Mouse (Mus musculus) megakaryocyte, adult 5-6 weeks (primary cell): ENCODE data around the gene Zc3h12b. TPM values are rescaled to one million over a fixed set of nuclear protein-coding genes. Genes with fewer than 3 reads are reported as not detected.
A peak's percentile ranks its signal among the peaks of the same experiment; 100 is the strongest.
"Not testable (repeated sequence)": the region's sequence is repeated elsewhere in the genome, so short reads cannot be mapped to it uniquely, and the experiment has no call there.

Source experiments
- ATAC-seq: 2 replicates; pipeline ENCODE4 v1.8.0; 2016; ENCODE audit warnings: mild to moderate bottlenecking, inconsistent platforms; ENCODE audit not compliant: poor library complexity, severe bottlenecking
- total RNA-seq, 2 experiments: library from RNA; stranded (forward) in 1 of 2; stranded (reverse) in 1 of 2; fragments of 153-499, 151-499 nt in 1 of 2; fragments of 221-1000, 200-1000 nt in 1 of 2; gene quantifications; 2 replicates each; pipeline versions ENCODE4 v1.2.3 to v1.2.4; 2015 to 2017

The Zc3h12b gene
- total RNA-seq (2015) (0.09 TPM in 1 of 2 replicates, not detected in the other), total RNA-seq (2017) (0.26 TPM in 1 of 2 replicates, not detected in the other)

- ATAC-seq = peak; percentile 82
These were observed at the start of gene Zc3h12b for GRCm38 (mm10) chrX:95711227-95712111. Gene Zc3h12b, plus strand, starts transcription at chrX:95711678.

DNA sequence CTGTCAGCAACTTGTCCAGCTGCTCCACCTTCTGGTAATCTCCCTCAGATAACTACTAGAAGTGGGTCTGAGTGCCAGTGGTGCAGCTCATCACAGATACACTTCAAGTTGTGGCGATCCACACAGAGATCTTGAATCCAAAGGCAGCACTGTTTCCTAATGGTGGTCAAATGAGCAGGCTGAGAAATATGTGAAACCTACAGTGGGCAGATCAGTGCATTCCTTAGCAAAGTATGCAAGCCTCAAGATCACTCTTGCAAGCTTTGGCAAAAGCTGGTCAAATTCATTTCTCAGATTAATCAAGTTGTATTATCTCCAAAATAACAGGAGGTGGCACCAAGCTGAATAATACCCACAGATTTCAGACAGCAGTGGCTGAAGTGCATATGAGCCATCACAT is 29.3 kb upstream of the Zc3h12b start:
- ATAC-seq = no peak

- no peak for ATAC-seq
These were observed 24.4 kb upstream of the Zc3h12b start for GRCm38 (mm10) chrX:95687119-95687518.

DNA sequence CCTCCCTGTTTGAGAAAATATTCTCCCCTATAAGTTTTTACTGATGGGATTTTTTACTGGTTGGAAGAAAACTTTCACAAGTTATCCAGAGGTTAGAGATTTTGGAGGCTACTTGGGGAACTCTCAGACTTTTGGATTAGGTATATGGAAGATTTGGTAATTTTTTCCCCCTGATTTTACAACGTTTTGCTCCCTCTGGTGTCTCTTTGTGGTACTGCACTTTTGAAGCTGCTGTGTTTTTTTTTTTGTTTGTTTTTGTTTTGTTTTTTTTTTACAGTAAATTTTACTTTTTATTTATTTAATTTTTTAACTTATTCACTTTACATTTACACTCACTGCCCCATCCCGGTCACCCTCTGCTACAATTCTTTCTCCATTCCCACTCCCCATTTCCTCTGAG is 26.8 kb downstream of the Zc3h12b start:
- ATAC-seq = no peak

DNA sequence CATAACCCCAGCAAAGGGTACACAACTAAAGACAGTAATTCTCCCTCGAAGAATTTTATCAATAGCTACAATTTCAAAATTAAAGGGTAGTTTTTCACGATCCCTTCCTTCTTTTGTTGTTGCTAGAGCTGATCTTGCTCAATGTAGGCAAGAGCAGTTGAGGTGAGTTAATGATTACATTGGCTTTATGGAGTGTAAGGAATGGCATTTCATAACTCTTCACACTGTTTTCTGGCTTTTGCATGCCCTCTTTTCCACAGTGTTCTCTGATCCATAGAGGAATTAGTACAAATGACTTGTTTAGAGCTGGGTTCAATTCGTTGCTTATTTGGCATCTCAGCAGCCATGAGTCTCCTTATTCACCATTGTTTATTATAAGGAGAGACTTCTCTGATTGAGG is 84.4 kb downstream of the Zc3h12b start:
- no peak for ATAC-seq

DNA sequence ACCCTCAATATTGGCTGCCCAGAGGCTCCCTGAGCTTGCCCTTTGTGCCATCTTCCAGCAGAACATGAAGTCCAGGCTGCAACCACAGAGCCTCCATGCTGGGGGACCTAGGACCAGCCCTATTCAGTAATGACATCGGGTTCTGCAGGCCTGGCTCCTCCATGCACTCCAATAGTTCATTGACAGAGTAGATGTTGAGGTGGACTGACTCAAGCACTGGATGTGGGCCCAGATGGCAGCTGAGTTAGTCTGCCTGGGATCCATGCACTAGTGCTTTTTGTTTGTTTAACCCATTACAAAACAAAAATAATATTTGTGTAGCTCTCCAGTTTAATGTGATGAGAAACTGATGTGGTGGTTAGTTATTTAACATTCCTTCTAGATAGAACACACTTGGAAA is 90.3 kb downstream of the Zc3h12b start:
- ATAC-seq = no peak

GRCm38 (mm10) chrX:95852806-95853205 is 141.3 kb downstream of the Zc3h12b start:
- no peak for ATAC-seq

DNA sequence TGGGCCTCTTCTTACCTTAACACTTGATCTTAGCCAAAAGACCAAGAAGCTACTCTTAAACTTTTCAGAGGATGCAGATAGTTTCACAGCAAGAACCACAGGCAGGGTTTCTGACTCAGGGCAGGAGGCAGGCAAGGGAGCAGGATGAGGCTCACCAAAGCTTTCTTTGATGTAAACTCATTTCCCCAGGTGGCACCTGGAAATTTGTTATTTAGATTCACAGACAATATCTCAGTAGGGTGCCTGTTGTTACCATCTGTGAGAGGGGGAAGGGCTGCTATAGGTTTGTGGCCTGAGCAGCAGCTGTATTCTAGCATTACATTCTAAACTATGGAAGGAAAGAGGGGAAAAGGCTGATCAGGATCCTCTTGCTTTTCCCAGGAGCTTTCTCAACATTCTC is 169.6 kb downstream of the Zc3h12b start:
- ATAC-seq = no peak

- ATAC-seq = no peak
These were observed 191.2 kb downstream of the Zc3h12b start for GRCm38 (mm10) chrX:95902716-95903115.

- ATAC-seq = no peak
These were observed 224.0 kb downstream of the Zc3h12b start for GRCm38 (mm10) chrX:95935481-95935880.

- ATAC-seq = no peak
These were observed 234.0 kb downstream of the Zc3h12b start for GRCm38 (mm10) chrX:95945496-95945895.

DNA sequence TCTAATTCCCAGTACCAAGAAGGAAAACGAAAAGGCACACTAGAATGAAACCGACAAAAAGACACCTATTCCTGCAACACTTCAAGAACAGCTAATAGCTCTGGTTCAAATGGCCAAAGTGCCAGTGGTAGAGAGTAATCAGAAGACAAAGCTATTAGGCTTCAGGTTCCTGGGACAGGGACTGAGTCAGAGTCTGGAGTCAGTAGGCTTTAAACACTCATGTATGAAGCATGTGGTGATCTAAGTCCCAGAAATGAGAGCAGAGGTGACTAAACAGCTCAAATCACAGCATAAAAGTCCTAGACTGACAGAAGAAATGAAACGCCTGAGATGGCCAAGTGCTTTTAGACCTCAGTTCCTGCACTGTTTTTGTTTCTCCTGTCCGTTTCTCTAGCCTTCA is 236.7 kb downstream of the Zc3h12b start:
- no peak for ATAC-seq

DNA sequence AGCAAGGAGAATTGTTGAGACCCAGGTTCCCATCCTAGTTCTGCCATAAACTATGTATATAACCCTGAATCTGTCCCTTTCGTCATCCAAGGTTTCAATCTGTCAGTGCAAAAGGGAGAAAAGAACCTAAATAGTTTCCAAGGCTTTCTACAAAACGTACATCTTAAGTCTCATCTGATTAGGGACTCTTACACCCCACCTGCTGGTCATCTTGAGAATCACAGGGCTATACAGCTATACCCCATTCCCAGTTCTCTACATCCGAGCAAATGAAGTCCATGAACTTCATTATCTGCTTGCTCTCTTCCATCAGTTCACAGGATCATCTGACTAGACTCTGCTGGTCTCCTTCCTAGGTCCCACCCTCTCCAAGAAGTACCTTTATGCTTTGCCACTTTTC is 239.3 kb downstream of the Zc3h12b start:
- peak; percentile 51; the same call in 1 of the 2 replicates for ATAC-seq

DNA sequence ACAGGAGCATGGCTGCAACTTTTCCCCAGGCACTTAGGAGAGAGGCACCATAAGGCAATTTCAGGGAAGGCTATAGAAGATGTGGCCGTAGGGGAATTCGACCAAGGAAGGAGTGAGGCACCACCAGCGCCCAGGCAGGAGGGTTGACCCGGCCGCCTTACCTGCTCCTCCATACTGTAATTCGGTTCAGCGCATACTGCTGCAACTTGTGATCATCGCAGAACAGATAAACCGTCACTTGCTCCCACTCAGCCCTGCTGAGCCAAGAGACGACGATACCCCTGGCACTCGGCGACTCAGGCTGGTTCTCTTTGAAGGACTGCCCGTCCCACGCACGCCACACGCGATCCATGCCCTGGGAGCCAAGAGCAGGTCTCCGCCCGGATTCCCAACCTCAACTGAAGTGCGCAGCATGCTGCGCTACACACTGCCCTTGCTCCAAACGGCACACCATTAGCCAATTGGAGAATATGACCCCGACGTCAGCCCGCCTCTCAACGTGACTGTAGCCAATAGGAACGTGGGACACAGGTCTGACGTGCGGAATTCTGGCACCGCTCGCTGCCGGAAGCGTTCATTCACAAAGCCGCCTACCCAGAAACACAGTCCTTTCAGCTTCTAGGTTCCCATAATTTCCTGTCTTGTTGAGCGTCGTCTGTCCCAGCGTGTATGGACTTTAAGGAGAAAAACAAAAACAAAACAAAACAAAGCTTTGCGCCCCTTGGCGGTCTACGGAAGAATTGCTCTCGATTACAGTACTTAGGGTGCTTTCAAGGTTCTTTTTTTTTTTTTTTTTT is 245.2 kb downstream of the Zc3h12b start, which contains the start of gene Las1l:
Gene Las1l (minus strand): TSS at position 466 of the 797 bp plus-strand sequence.
- peak; percentile 99 for ATAC-seq

DNA sequence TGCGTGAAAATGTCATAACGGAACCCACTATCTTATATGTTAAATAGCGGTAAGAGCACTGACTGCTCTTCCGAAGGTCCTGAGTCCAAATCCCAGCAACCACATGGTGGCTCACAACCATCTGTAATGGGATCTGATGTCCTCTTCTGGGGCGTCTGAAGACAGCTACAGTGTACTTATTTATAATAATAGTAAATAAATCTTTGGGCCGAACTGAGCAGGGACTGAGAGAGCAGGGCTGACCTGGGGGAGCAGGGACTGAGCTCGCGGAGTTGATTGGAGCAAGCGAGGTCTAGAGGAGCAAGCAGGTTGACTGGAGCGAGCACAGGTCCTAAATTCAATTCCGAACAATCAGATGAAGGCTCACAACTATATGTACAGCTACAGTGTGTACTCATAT is 246.0 kb downstream of the Zc3h12b start:
- not testable (repeated sequence) for ATAC-seq

DNA sequence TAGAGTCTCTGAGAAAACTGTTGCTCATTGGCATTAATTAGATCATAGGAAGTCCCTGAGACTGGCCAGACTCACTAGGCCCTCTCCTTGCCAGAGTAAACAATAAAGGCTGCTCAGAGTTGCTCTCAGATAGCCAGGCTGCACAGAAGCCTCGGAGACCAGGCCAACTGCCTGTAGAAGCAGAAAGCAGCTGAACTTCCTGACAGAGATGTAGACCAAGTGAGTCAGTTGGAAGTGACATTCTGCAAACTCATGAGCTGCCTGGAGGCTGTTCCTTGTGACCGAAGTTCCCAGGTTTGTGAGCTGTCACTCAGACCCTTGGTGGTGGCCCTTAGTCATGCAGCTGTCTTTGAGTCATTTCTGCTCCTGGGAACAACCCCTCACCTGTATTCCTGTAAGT is 251.9 kb downstream of the Zc3h12b start:
- no peak for ATAC-seq

DNA sequence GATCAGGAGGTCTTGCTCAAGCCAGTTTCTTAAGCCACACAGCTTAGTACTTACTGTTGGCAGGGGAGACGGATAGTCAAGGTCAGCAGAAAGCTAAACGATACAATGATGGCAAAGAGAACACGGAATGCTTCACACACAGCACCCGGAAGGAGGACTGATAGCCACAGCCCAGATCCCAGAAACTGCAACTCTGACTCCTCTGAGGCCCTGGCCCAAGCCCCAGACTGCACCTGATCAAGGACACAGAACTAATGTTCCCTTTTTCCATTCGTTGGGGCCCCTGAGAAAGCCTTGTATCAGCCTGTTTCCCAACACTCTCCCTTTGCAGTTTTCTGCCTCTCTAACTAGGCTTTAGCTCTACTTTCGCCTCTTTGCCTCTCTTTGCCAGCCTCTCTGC is 253.6 kb downstream of the Zc3h12b start:
- no peak for ATAC-seq

GRCm38 (mm10) chrX:95967847-95968593 is 256.5 kb downstream of the Zc3h12b start:
- ATAC-seq = peak; percentile 80

GRCm38 (mm10) chrX:95968594-95968965 is 257.1 kb downstream of the Zc3h12b start:
- peak; percentile 93 for ATAC-seq

GRCm38 (mm10) chrX:95969116-95969515 is 257.6 kb downstream of the Zc3h12b start:
- no peak for ATAC-seq

- no peak for ATAC-seq
These were observed 258.5 kb downstream of the Zc3h12b start for GRCm38 (mm10) chrX:95969936-95970335.
